ENCODE assay signal across 9 mouse cellular contexts in the genomic region with DNA sequence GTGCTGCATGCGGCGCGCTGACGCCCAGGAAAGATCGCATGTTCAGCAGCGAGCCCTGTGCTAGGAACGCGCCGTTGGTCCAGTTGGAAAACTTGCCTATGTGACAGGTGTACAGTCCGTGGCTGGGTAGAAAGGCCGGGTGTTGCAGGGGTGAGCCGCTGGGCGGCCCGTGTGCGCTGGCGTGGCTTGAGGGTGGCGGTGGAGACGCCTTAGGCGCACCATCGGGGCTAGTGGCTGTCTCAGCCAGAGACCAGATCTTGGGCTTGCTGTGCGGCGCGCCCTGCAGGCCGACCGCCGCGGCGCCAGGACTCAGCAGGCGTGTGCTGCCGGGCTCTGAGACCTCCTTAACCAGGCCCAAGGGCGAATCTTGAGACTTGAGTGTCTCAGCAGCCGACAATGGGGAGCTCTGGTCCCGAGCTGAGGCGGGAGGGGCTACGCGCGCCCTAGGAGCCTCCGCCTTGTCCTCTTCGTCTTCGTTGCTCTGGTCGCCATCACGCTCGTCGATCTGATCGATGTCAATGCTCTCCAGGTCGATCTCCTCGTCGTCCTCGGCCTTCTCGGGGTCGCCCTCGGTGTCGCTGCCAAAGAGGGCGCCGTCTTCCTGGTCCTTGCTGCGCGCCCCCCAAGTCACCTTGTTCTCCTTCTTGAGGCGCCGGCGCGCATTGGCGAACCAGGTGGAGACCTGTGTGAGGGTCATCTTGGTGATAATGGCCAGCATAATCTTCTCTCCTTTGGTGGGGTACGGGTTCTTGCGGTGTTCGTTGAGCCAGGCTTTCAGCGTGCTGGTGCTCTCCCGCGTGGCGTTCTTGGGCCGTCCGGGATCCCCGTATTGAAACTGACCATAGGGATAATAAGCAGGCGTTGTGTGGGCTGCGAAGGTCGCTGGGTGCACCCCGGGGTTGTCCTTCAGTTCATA. TPM values are rescaled to one million over a fixed set of nuclear protein-coding genes. Genes with fewer than 3 reads are reported as not detected.
DNase-seq lines count a peak whose midpoint lies in the region; ATAC-seq lines count a peak whose summit lies in the region.
"Had no signal": no experiment of that assay in that cellular context is flagged by ENCODE, and none has a peak within 500 bp of the region (broad histone marks: within the 10 kb centered on the region; RNA-seq: fewer than 3 reads in every experiment).

No protein-coding gene starts in this region.

- H3K27ac ChIP-seq in heart, embryonic 12.5 days (ENCODE audit: poor library complexity, severe bottlenecking): no peak overlapping the region
- H3K27ac ChIP-seq in kidney, embryonic 14.5 days (ENCODE audit: low read depth, low read length): no peak overlapping the region

- H3K27me3 ChIP-seq in heart, embryonic 12.5 days (replicated peaks): peaks cover 56% of the 10 kb centered on the region
- H3K27me3 ChIP-seq in kidney, embryonic 14.5 days (ENCODE audit: control insufficient read depth, insufficient read depth, low read length): peaks cover 95% of the 10 kb centered on the region

- no peak for DNase-seq in heart, adult 8-10 months (ENCODE audit: low spot score)
- peak; percentile 68 for DNase-seq in neural tube, embryonic 10.5 days (ENCODE audit: extremely low spot score, low spot score)
- DNase-seq in thymus, postnatal 4 days: no peak
- no peak for DNase-seq in urinary bladder, postnatal 10 days (ENCODE audit: low spot score)

- ATAC-seq in heart, embryonic 12.5 days (ENCODE audit: insufficient number of reproducible peaks, low FRiP score): peak; percentile 17; the same call in 1 of the 2 replicates
- 0 out of 2 replicates have a peak, but pooled peaks have one; percentile 6 for ATAC-seq in erythroid progenitor cell, adult 5-6 weeks (replicated peaks; ENCODE audit: low FRiP score, poor library complexity, severe bottlenecking)
- ATAC-seq in kidney, embryonic 14.5 days (ENCODE audit: low FRiP score, low TSS enrichment): peak; percentile 51
- ATAC-seq in monocyte, adult 5-6 weeks (replicated peaks; ENCODE audit: insufficient number of reproducible peaks, low FRiP score, low TSS enrichment, poor library complexity, severe bottlenecking): no peak

- peak overlapping the region; percentile 69 for H3K4me2 ChIP-seq in heart, embryonic 12.5 days
- H3K4me2 ChIP-seq in kidney, embryonic 14.5 days (replicated peaks; ENCODE audit: low read depth, low read length): peak overlapping the region; percentile 25; the same call in 1 of the 2 replicates

- H3K36me3 ChIP-seq in heart, embryonic 12.5 days: no peaks in the 10 kb centered on the region
- no peaks in the 10 kb centered on the region for H3K36me3 ChIP-seq in kidney, embryonic 14.5 days (ENCODE audit: control insufficient read depth, insufficient read depth, low read length)

- H3K4me1 ChIP-seq in heart, embryonic 12.5 days (replicated peaks): peaks cover 26% of the 10 kb centered on the region
- H3K4me1 ChIP-seq in kidney, embryonic 14.5 days (ENCODE audit: control insufficient read depth, insufficient read depth, low read length): peaks cover 10% of the 10 kb centered on the region; the same call in 1 of the 2 replicates

- 3% methylated on average over 76 of the region's 76 CpGs for WGBS in heart, embryonic 12.5 days
- 1% methylated on average over 66 of the region's 76 CpGs for WGBS in kidney, embryonic 14.5 days

- peak overlapping the region; percentile 38 for H3K4me3 ChIP-seq in heart, embryonic 12.5 days
- peak overlapping the region; percentile 25 for H3K4me3 ChIP-seq in kidney, embryonic 14.5 days (ENCODE audit: low read length)

- peak overlapping the region; percentile 66 for H3K9ac ChIP-seq in heart, embryonic 12.5 days
- H3K9ac ChIP-seq in kidney, embryonic 14.5 days (ENCODE audit: low read depth, low read length): 0 out of 2 replicates have a peak overlapping the region, but pooled peaks have one; percentile 13

- H3K9me3 ChIP-seq in heart, embryonic 12.5 days (replicated peaks): no peaks in the 10 kb centered on the region
- no peaks in the 10 kb centered on the region for H3K9me3 ChIP-seq in kidney, embryonic 14.5 days (ENCODE audit: control insufficient read depth, low read length)

RNA-seq across cellular contexts. Expression of gene Irx1, which starts 3.9 kb away (rescaled TPM):
- polyA plus RNA-seq in heart, embryonic 12.5 days (2016; fragmentation: Nextera tagmentation; extraction: Ambion mirVana): 2.7 and 3.1 TPM in 2 replicates
- 1 to 10 TPM; 6.4 to 9.3 (median 8.3) TPM for total RNA-seq in heart, adult 8-10 months (2022)
- not detected in 2 replicates for total RNA-seq in erythroid progenitor cell, adult 5-6 weeks (2015; ENCODE audit: low replicate concordance)
- total RNA-seq in erythroid progenitor cell, adult 5-6 weeks (2017; ENCODE audit: low replicate concordance): not detected in 2 replicates
- polyA plus RNA-seq in kidney, embryonic 14.5 days (2014; fragmentation: Nextera tagmentation; extraction: Ambion mirVana): 2.1 and 3.5 TPM in 2 replicates
- not detected in 3 replicates for total RNA-seq in monocyte, adult 5-6 weeks (2017)
- total RNA-seq: gastrocnemius, postnatal 4 days had no signal
